Mouse (Mus musculus): ENCODE measurements around the gene 1700025B11Rik. TPM values are rescaled to one million over a fixed set of nuclear protein-coding genes. Genes with fewer than 3 reads are reported as not detected.
"Not testable (repeated sequence)": the region's sequence is repeated elsewhere in the genome, so short reads cannot be mapped to it uniquely, and the experiment has no call there.

Gene 1700025B11Rik
- polyA plus RNA-seq, 1 experiment = not detected

DNA sequence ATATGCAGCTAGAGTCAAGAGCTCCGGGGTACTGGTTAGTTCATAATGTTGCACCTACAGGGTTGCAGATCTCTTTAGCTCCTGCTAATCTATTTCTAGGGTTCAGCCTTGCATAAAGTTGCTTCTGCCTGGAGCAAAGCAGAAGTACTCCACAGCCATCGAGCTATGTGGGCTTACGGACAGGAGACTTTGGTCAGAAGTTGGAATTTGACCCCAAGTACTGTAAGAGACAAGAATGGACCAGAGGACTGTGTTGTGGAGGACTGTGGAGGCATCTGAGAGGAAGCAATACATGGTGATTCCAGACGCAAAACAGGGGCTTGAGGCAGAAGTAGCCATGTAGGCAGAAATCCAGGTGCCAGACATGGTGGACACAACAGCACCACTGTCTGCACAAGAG lies 17.6 kb upstream of the 1700025B11Rik start:
- no peaks in the 10 kb centered on the region for H3K9me3 ChIP-seq (ENCODE audit: control insufficient read depth, low read length)
- H3K27me3 ChIP-seq (ENCODE audit: control insufficient read depth) = no peaks in the 10 kb centered on the region
- no peak overlapping the region for H3K4me3 ChIP-seq (replicated peaks)

DNA sequence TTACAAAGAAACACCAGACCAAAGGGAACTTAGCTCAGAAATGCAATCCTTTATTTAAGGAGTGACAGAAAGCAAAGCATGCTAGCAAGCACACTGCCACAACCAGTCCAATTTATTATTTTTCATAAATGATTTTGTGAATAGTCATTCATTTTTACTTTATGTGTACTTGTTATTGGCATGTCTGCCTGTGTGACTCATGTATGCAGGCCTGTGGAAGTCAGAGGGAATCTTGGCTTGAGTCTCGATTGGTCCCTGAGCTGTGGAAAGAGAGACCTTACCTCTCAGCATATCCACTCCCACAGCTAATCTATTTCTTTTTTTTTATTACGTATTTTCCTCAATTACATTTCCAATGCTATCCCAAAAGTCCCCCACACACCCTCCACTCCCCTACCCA lies 17.1 kb upstream of the 1700025B11Rik start:
- no peaks in the 10 kb centered on the region for H3K36me3 ChIP-seq (ENCODE audit: control insufficient read depth)
- no peak overlapping the region for H3K4me3 ChIP-seq (replicated peaks)
- no peak for TF ChIP-seq TAL1 (IDR thresholded peaks at IDR 0.05; ENCODE audit: low read length)
- no peak for TF ChIP-seq GATA1 (IDR thresholded peaks at IDR 0.05; ENCODE audit: low read length)
- no peaks in the 10 kb centered on the region for H3K27me3 ChIP-seq (ENCODE audit: control insufficient read depth)
- H3K4me1 ChIP-seq (ENCODE audit: control insufficient read depth) = no peaks in the 10 kb centered on the region
- no peaks in the 10 kb centered on the region for H3K9me3 ChIP-seq (ENCODE audit: control insufficient read depth, low read length)

More for the DNA sequence above, 17.6 kb upstream of the 1700025B11Rik start:
- H3K4me1 ChIP-seq (ENCODE audit: control insufficient read depth) = no peaks in the 10 kb centered on the region
- H3K36me3 ChIP-seq (ENCODE audit: control insufficient read depth) = no peaks in the 10 kb centered on the region
- TF ChIP-seq TAL1 (IDR thresholded peaks at IDR 0.05; ENCODE audit: low read length) = no peak
- no peak for TF ChIP-seq GATA1 (IDR thresholded peaks at IDR 0.05; ENCODE audit: low read length)

DNA sequence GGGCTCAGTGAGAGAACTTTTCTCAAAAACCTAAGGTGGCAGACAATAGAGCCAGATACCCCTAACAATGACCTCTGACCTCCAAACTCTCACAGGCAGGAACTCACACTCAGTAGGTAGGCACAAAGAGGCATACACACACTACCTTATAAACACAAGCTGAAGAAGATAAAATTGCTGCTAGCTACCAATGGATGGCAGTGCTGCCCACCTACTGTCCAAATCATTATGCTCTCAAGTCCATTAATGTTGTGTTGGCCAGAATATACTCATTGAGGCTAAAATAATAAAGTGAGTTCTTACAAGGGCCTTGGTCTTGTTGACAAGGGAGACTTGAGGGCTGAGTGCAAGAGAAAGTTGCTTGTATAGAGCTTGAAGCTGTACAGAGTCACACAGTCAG lies 1.5 kb upstream of the 1700025B11Rik start:
- no peaks in the 10 kb centered on the region for H3K4me1 ChIP-seq (ENCODE audit: control insufficient read depth)
- no peak overlapping the region for H3K4me3 ChIP-seq (replicated peaks)
- H3K36me3 ChIP-seq (ENCODE audit: control insufficient read depth) = no peaks in the 10 kb centered on the region
- H3K27me3 ChIP-seq (ENCODE audit: control insufficient read depth) = no peaks in the 10 kb centered on the region
- H3K9me3 ChIP-seq (ENCODE audit: control insufficient read depth, low read length) = no peaks in the 10 kb centered on the region
- no peak for TF ChIP-seq TAL1 (IDR thresholded peaks at IDR 0.05; ENCODE audit: low read length)
- TF ChIP-seq GATA1 (IDR thresholded peaks at IDR 0.05; ENCODE audit: low read length) = no peak

DNA sequence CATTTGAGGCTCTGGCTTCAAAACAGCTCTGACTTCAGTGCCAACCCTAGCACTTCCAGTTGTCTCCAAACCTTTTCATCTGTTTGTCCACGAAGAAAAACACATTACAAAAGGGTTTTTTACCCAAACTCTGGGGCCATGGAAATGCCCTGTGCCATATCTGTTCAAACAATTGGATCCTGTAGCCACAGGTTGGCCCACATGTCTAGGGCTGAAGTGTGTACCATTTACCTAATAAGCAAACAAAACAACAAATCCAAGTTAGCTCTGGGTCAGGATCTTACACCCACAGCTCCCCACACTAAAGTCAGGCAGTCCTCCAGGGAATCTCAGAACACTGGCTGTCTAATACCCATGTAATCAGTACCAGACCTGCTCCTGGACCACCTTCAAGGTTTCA lies 22.5 kb downstream of the 1700025B11Rik start:
- H3K4me3 ChIP-seq (replicated peaks); H3K9me3 ChIP-seq (ENCODE audit: control insufficient read depth, low read length); H3K27me3 ChIP-seq (ENCODE audit: control insufficient read depth); H3K4me1 ChIP-seq (ENCODE audit: control insufficient read depth); H3K36me3 ChIP-seq (ENCODE audit: control insufficient read depth): not testable (repeated sequence)

DNA sequence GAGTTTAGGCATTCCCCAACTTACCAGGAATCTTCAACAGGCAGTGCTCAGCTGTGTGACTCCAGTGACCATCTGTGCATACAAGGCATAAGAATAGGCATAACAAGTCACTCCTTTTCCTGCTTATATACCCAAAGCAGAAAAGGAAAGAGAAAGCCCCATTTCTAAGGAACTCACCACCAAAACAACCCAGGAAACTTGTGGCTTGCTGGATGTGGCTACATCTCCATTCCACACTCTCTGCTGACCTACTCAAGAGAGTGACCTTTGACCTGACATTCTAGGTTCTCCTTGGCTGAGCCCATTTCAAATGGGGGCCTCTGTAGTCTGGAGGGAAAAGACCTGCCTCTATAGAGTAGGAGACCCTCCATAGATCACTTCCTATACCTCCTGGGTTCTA lies 28.5 kb downstream of the 1700025B11Rik start, which contains the start of gene Apol7c:
Gene Apol7c, minus strand, starts transcription at position 101 of the 400 bp plus-strand sequence.
- Histone ChIP-seq H3K36me3 (ENCODE audit: control insufficient read depth) (no peaks in the 10 kb centered on the region), H3K27me3 (ENCODE audit: control insufficient read depth) (no peaks in the 10 kb centered on the region), H3K9me3 (ENCODE audit: control insufficient read depth, low read length) (no peaks in the 10 kb centered on the region), H3K4me3 (replicated peaks) (no peak within 1 kb of the TSS), H3K4me1 (ENCODE audit: control insufficient read depth) (no peaks in the 10 kb centered on the region)
- TF ChIP-seq GATA1 (IDR thresholded peaks at IDR 0.05; ENCODE audit: low read length) (no peak), TAL1 (IDR thresholded peaks at IDR 0.05; ENCODE audit: low read length) (no peak)

DNA sequence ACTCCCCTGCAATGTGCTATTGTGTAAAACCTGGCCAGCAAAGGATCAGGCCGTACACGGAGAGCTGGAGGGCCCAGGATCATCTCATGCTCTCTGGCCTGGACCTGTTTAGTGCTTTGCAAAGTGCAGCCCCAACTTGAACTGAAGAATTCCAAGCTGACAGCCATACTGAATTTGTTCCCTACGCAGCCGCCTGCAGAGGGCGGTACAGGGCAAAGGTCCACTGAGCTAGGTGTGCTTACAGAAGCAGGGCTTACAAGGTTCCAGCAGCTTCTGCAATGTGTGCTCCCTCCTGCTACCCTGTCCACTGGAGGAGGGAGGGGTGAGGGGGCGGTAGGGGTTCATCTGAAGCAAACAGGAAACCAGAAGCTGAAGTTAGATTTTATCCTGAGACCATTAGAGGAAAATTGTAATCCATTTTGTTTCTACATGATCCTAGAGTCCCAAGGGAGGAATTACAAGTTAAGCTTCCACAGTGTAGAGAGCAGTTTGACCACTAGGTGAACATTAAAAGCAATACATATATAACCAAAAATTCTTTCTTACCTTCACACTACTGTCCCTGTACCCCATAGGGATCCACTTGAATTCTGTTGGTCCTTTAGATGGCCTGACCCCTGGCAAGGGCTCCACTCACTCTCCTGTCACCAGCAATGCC lies 38.4 kb downstream of the 1700025B11Rik start:
- not testable (repeated sequence) for H3K9me3 ChIP-seq (ENCODE audit: control insufficient read depth, low read length); H3K36me3 ChIP-seq (ENCODE audit: control insufficient read depth); H3K4me1 ChIP-seq (ENCODE audit: control insufficient read depth)

DNA sequence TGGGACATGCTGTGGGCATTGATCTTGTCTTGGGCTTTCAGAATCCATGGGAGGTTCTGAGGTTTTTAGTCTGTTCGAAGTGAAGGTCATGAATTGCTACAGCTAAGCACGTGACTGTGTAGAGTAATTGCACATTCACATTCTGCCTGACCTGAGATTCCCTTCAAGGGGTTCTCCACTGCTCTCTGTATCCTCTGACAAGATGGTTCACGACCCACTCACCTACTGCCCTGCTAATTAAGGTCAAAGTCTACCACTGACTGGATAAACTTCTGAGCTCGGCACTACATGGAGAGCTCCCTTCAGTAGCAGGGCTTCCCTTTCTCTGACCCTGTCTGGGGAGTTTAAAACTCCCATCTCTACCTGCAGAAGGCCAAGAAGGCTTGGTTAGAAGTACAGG lies 41.1 kb downstream of the 1700025B11Rik start:
- H3K4me3 ChIP-seq (replicated peaks); H3K27me3 ChIP-seq (ENCODE audit: control insufficient read depth); H3K4me1 ChIP-seq (ENCODE audit: control insufficient read depth); H3K36me3 ChIP-seq (ENCODE audit: control insufficient read depth); H3K9me3 ChIP-seq (ENCODE audit: control insufficient read depth, low read length): not testable (repeated sequence)

More for the DNA sequence above, 38.4 kb downstream of the 1700025B11Rik start:
- not testable (repeated sequence) for H3K4me3 ChIP-seq (replicated peaks); H3K27me3 ChIP-seq (ENCODE audit: control insufficient read depth)

Other genes with a start within 250 kb of the 1700025B11Rik start
- not detected in 2 replicates for gene Apol7a, start 162.8 kb downstream of the 1700025B11Rik start, polyA plus RNA-seq (2012)
- not detected in 2 replicates for gene Apol9a, start 150.8 kb downstream of the 1700025B11Rik start, polyA plus RNA-seq (2012)
- not detected in 2 replicates for gene Apol7b, start 114.4 kb downstream of the 1700025B11Rik start, polyA plus RNA-seq (2012)
- not detected in 2 replicates for gene Apol10a, start 84.8 kb downstream of the 1700025B11Rik start, polyA plus RNA-seq (2012)
- gene Apol11a, start 53.6 kb downstream of the 1700025B11Rik start, polyA plus RNA-seq (2012) = 0.03 TPM in 1 of 2 replicates, not detected in the other
- gene Apol7c, start 28.6 kb downstream of the 1700025B11Rik start, polyA plus RNA-seq (2012) = not detected in 2 replicates
- gene Apol10b, start 34.2 kb upstream of the 1700025B11Rik start, polyA plus RNA-seq (2012) = not detected in 2 replicates
- gene Gm36245, start 37.4 kb upstream of the 1700025B11Rik start, polyA plus RNA-seq (2012) = not detected in 2 replicates
- gene Apol11b, start 81.4 kb upstream of the 1700025B11Rik start, polyA plus RNA-seq (2012) = 0.14 and 0.29 TPM in 2 replicates
- gene Apol7e, start 137.0 kb upstream of the 1700025B11Rik start, polyA plus RNA-seq (2012) = not detected in 2 replicates
- gene Apol9b, start 167.1 kb upstream of the 1700025B11Rik start, polyA plus RNA-seq (2012) = not detected in 2 replicates
- 13.3 and 17.7 TPM in 2 replicates for gene Apol8, start 195.1 kb upstream of the 1700025B11Rik start, polyA plus RNA-seq (2012)

Data from erythroblast, embryonic 14.5 days (primary cell).